Mouse (Mus musculus): ENCODE measurements around the gene Gcfc2. TPM values are rescaled to one million over a fixed set of nuclear protein-coding genes. Genes with fewer than 3 reads are reported as not detected.

Gene Gcfc2
- 2.0 and 2.4 TPM in 2 replicates for polyA plus RNA-seq (2012; rRNA removed)

- WGBS = under 1% methylated on average over 56 of the region's 56 CpGs
- peak within 1 kb of the TSS; percentile 64 for H3K4me3 ChIP-seq (replicated peaks; ENCODE audit: extremely low read depth, low read depth, low read length)
- peak; percentile 64; the same call in 1 of the 2 replicates for TF ChIP-seq POLR2A (IDR thresholded peaks at IDR 0.05; ENCODE audit: borderline replicate concordance, extremely low read depth, low read depth, low read length)
- no peak for TF ChIP-seq CTCF (IDR thresholded peaks at IDR 0.05; ENCODE audit: insufficient read depth, low read length)
- peaks cover 5% of the 10 kb centered on the region; the same call in 1 of the 2 replicates for H3K4me1 ChIP-seq (ENCODE audit: control insufficient read depth, insufficient read depth, low read length)
- peak; percentile 96 for DNase-seq
Measured at GRCm38 (mm10) chr6:81923523-81924142, at the start of gene Gcfc2. Gene Gcfc2, plus strand, starts transcription at chr6:81923669.

GRCm38 (mm10) chr6:81895678-81896230, 27.7 kb upstream of the Gcfc2 start:
- Histone ChIP-seq H3K4me1 (ENCODE audit: control insufficient read depth, insufficient read depth, low read length) (no peaks in the 10 kb centered on the region), H3K4me3 (replicated peaks; ENCODE audit: extremely low read depth, low read depth, low read length) (no peak overlapping the region)
- TF ChIP-seq POLR2A (IDR thresholded peaks at IDR 0.05; ENCODE audit: borderline replicate concordance, extremely low read depth, low read depth, low read length) = no peak
- no peak for TF ChIP-seq CTCF (IDR thresholded peaks at IDR 0.05; ENCODE audit: insufficient read depth, low read length)
- no peak for DNase-seq
- WGBS = 49% methylated on average over 3 of the region's 3 CpGs

- no peak for TF ChIP-seq CTCF (IDR thresholded peaks at IDR 0.05; ENCODE audit: insufficient read depth, low read length)
- TF ChIP-seq POLR2A (IDR thresholded peaks at IDR 0.05; ENCODE audit: borderline replicate concordance, extremely low read depth, low read depth, low read length) = no peak
- Histone ChIP-seq H3K4me3 (replicated peaks; ENCODE audit: extremely low read depth, low read depth, low read length) (no peak overlapping the region), H3K4me1 (ENCODE audit: control insufficient read depth, insufficient read depth, low read length) (no peaks in the 10 kb centered on the region)
- no peak for DNase-seq
- 82% methylated on average over 25 of the region's 25 CpGs for WGBS
Measured at GRCm38 (mm10) chr6:81910302-81910855, 13.1 kb upstream of the Gcfc2 start.

- TF ChIP-seq POLR2A (IDR thresholded peaks at IDR 0.05; ENCODE audit: borderline replicate concordance, extremely low read depth, low read depth, low read length) (no peak), CTCF (IDR thresholded peaks at IDR 0.05; ENCODE audit: insufficient read depth, low read length) (no peak)
Measured at GRCm38 (mm10) chr6:81911244-81911643, 12.2 kb upstream of the Gcfc2 start.

GRCm38 (mm10) chr6:81911713-81912112, 11.8 kb upstream of the Gcfc2 start:
- 84% methylated on average over 4 of the region's 4 CpGs for WGBS
- no peaks in the 10 kb centered on the region for H3K4me1 ChIP-seq (ENCODE audit: control insufficient read depth, insufficient read depth, low read length)
- H3K4me3 ChIP-seq (replicated peaks; ENCODE audit: extremely low read depth, low read depth, low read length) = no peak overlapping the region
- no peak for DNase-seq
- TF ChIP-seq POLR2A (IDR thresholded peaks at IDR 0.05; ENCODE audit: borderline replicate concordance, extremely low read depth, low read depth, low read length) (no peak), CTCF (IDR thresholded peaks at IDR 0.05; ENCODE audit: insufficient read depth, low read length) (no peak)

More at GRCm38 (mm10) chr6:81911244-81911643, 12.2 kb upstream of the Gcfc2 start:
- H3K4me1 ChIP-seq (ENCODE audit: control insufficient read depth, insufficient read depth, low read length) = no peaks in the 10 kb centered on the region
- no peak for DNase-seq
- WGBS = 64% methylated on average over 5 of the region's 5 CpGs
- no peak overlapping the region for H3K4me3 ChIP-seq (replicated peaks; ENCODE audit: extremely low read depth, low read depth, low read length)

- DNase-seq = no peak
- WGBS = 65% methylated on average over 3 of the region's 3 CpGs
- H3K4me1 ChIP-seq (ENCODE audit: control insufficient read depth, insufficient read depth, low read length) = no peaks in the 10 kb centered on the region
Measured at GRCm38 (mm10) chr6:81912177-81912576, 11.3 kb upstream of the Gcfc2 start.

GRCm38 (mm10) chr6:81924304-81924703, 835 bp downstream of the Gcfc2 start:
- WGBS = 13% methylated on average over 5 of the region's 5 CpGs
- Histone ChIP-seq H3K4me1 (ENCODE audit: control insufficient read depth, insufficient read depth, low read length) (peaks cover 5% of the 10 kb centered on the region; the same call in 1 of the 2 replicates), H3K4me3 (replicated peaks; ENCODE audit: extremely low read depth, low read depth, low read length) (peak overlapping the region; percentile 64)
- DNase-seq = no peak
- TF ChIP-seq CTCF (IDR thresholded peaks at IDR 0.05; ENCODE audit: insufficient read depth, low read length) (no peak), POLR2A (IDR thresholded peaks at IDR 0.05; ENCODE audit: borderline replicate concordance, extremely low read depth, low read depth, low read length) (no peak)

More at GRCm38 (mm10) chr6:81912177-81912576, 11.3 kb upstream of the Gcfc2 start:
- no peak overlapping the region for H3K4me3 ChIP-seq (replicated peaks; ENCODE audit: extremely low read depth, low read depth, low read length)
- TF ChIP-seq POLR2A (IDR thresholded peaks at IDR 0.05; ENCODE audit: borderline replicate concordance, extremely low read depth, low read depth, low read length) = no peak
- TF ChIP-seq CTCF (IDR thresholded peaks at IDR 0.05; ENCODE audit: insufficient read depth, low read length) = no peak

GRCm38 (mm10) chr6:81929402-81929801, 5.9 kb downstream of the Gcfc2 start:
- 91% methylated on average over 4 of the region's 4 CpGs for WGBS
- TF ChIP-seq CTCF (IDR thresholded peaks at IDR 0.05; ENCODE audit: insufficient read depth, low read length) (no peak), POLR2A (IDR thresholded peaks at IDR 0.05; ENCODE audit: borderline replicate concordance, extremely low read depth, low read depth, low read length) (no peak)
- Histone ChIP-seq H3K4me3 (replicated peaks; ENCODE audit: extremely low read depth, low read depth, low read length) (no peak overlapping the region), H3K4me1 (ENCODE audit: control insufficient read depth, insufficient read depth, low read length) (peaks cover under 1% of the 10 kb centered on the region; the same call in 1 of the 2 replicates)
- no peak for DNase-seq

- Histone ChIP-seq H3K4me1 (ENCODE audit: control insufficient read depth, insufficient read depth, low read length) (no peaks in the 10 kb centered on the region), H3K4me3 (replicated peaks; ENCODE audit: extremely low read depth, low read depth, low read length) (no peak overlapping the region)
- no peak for TF ChIP-seq POLR2A (IDR thresholded peaks at IDR 0.05; ENCODE audit: borderline replicate concordance, extremely low read depth, low read depth, low read length)
- no peak for TF ChIP-seq CTCF (IDR thresholded peaks at IDR 0.05; ENCODE audit: insufficient read depth, low read length)
- WGBS = 95% methylated on average over 3 of the region's 3 CpGs
- DNase-seq = no peak
Measured at GRCm38 (mm10) chr6:81933281-81933680, 9.8 kb downstream of the Gcfc2 start.

Measured in lung, adult 2 months (tissue).